Mouse (Mus musculus): ENCODE data around the gene Mfap5.

GRCm38 (mm10) chr6:122554102-122554501 lies 48.5 kb downstream of the Mfap5 start:
- TF ChIP-seq CTCF (IDR thresholded peaks at IDR 0.05; ENCODE audit: low read depth) (no peak), EP300 (optimal IDR thresholded peaks at IDR 0.05) (no peak)

Measured in stomach, postnatal 0 days (tissue).